Mouse (Mus musculus) retina, postnatal 7 days (tissue): ENCODE results near the gene Esyt2.
A peak's percentile ranks its signal among the peaks of the same experiment; 100 is the strongest.
"Not testable (repeated sequence)": the region's sequence is repeated elsewhere in the genome, so short reads cannot be mapped to it uniquely, and the experiment has no call there.

Experiments
- DNase-seq: peaks from one replicate; pipeline ENCODE4 v3.0.0-alpha.2; 2012; ENCODE audit warnings: low read depth, low spot score

Gene Esyt2

DNA sequence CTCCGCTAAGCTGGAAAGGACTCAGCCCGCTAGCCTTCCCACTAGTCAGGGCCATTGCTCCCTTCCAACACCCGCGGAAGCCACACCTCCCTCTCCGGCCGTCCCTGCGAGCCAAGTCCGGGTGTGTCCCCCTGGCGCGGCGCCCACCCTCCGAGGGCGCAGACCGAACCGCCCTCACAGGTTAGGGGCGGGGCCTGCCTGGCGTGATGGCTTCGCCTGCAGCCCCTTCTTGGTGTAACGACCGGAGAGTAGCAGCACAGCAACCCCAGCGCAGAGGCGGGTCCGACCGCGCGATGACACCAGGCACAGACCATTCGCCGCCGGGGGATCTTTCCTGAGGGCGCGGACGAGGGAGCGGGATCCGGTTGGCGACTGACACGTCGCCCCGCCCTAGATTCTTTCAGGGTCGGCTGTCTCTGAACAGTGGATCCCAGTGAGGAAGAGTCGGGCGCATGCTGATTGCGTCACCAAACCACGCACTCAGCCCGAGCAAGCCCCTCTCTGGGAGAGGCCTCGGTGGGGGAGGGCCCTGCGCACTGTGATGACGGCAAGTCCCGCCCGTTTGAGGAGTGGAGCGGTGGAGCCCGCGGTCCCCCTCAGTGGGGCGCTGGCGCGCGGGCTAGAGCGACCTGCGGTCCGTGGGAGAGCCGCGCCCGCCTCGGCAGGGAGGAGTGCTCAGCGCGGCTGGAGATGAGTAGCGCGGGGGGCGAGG, at the start of gene Esyt2:
TSS of gene Esyt2 (plus strand) at position 544 of the 712 bp plus-strand sequence.
- peak; percentile 97 for DNase-seq

DNA sequence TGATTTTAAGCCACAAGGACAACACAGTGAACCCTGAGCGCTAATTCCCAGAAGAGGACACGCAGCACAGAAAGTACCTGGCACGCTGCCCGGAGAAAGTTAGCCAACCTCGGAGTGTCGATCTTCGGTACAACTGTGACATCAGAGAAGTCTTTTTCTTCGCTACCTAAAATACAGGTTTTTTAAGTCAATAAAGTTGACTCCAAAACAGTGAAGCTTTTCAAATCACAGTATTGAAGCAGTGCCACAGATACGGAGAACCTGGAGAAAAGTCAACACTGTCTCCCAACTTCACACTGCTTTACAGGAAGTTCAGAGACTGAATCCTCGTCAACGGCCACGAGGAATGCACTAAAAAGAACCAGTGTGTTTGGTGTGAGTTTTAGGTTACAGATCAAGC, 49.4 kb upstream of the Esyt2 start:
- DNase-seq, result no peak

DNA sequence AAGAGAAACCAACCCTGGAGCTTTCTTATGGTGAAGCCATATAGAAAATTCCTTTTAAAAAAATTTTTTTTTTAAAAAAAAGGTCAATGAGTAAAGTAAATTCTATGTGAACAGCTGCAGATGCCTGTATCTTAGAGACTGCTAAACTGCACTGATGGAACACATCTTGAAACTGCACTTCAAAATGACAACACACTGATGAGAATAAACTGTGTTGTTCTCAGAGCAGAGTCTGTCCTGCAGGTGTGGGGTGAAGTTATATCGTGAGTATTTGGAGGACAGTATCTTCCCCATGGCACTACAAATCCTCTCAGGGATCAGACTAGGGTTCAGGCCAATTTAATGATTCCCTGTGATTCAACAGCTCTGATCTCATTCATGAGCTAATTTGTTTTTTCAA, 48.9 kb upstream of the Esyt2 start:
- DNase-seq, result no peak

DNA sequence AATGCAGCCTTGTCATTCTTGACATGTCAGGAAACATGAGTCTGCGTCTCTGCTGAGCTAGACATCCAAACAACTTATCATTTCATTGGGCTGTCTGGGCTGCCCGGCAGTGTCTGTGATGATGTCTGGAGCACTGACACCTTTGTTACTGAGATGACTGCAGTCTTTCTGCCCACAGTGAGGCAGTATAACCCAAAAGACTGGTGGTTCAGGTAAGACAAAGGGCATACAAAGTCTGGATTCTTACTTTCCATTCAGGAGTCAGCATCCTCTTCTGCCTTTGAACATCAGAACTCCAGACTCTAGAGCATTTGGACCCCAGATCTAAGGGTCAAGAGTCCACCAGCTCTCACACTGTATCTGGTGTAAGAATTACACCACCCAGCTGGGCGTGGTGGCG, 45.6 kb upstream of the Esyt2 start:
- DNase-seq, result no peak

DNA sequence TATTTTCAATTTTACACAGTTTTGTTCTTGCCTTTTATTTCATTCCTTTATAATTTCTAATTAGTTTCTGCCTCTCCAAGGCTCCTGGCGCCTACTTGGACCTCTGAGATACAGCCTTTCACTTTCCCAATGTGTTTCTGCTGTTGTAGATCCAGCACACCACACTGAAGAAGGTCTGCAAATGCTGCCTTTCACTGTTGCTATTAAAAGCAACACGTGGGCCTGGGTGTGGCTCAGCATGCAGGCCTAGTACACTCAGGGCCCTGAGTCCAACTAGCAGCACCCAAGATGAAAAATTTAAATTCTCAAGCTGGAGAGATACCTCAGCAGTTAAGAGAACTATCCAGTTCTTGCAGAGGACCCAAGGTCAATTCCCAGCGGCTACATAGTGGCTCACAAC, 44.3 kb upstream of the Esyt2 start:
- DNase-seq, result no peak

DNA sequence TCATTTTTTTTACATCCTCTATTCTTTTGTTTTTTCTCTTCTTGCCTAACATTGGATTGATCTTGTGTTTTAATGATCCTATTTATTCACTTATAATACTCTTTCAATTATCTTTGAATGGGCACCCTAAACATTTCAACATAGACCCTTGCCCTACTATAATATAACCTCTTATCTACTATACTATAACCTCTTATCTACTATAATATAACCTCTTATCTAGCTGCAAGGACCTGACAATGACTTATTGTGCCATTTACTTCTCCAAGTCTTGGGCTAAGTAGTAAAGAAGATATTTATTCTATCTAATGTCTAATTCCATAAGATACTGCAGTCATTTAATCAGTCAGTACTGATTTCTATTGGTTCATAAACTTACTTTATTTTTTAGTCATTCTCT, 42.6 kb upstream of the Esyt2 start:
- DNase-seq, result no peak

DNA sequence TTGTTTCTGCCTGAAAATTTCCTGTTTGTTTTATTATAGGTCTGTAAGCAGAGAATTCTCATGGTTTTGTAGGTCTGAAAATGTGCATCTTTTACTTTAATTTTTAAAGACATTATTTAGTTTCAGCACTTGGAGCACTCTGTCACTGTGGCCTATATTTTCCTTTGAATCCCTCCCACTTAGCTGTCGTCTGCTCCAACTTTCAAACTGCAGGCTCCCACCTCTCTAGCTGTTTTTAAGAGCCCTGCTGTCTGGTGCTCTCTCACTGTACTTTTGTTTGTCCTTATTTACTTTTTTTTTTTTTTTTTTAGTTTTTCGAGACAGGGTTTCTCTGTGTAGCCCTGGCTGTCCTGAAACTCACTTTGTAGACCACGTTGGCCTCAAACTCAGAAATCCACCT, 42.2 kb upstream of the Esyt2 start:
- DNase-seq, result no peak

GRCm38 (mm10) chr12:116244601-116245000, 36.4 kb upstream of the Esyt2 start:
- no peak for DNase-seq

- no peak for DNase-seq
These were observed 26.3 kb upstream of the Esyt2 start for GRCm38 (mm10) chr12:116254652-116255051.

DNA sequence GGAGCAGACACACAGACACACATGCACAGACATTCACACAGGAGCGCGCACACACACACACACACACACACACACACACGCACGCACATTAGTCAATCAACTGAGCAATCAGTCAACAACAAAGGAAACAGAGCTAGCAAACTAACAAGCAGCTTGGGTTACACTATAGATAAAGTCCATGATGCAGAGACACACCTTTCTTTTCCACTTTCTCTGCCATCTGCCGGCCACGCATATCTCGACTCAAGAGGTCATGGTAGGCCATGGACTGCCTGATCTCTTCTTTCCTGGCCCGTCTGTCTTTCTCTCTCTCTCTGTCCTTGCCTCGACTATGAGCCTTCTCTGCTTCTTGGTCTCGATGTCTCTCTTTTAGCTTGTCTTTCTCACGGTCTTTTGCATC, 25.4 kb upstream of the Esyt2 start:
- no peak for DNase-seq

GRCm38 (mm10) chr12:116258321-116258720, 22.7 kb upstream of the Esyt2 start:
- DNase-seq, result no peak

DNA sequence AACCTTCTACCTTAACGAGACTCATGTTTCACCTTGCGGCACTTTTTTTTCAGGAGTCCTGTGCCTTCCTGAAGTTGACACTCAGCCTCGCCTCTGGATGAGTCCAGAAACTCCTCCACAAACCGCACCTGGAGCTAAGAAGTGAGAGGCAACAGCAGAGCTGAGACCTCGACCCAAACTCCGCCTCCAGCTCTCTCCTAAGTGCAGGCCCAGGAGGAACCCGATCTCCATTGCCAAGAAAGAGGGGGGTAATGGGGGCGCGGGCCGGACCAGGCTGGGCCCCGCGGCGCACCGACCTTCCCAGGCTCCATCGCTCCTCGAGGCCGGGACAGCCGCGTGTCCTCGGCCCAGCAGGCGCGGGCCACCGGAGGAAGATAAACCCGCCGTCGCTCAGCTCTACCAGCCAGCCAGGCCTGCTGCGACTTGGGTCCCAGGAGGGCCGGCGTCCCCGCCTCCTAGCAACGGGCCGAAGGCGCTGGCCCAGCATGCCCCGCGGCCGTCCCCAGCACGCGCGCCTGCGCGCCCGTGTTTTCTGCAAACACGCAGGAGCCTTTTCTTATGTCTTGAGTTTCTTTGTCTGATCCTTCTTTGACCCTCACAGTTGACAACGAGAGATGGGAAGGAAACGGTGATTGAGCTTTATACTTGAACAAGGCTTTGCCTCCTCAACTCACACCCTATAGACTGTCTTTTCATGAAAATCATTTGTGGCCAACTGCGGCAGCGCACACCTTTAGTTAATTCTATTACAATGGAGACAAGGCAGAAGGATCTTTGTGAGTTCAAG, 18.2 kb upstream of the Esyt2 start, which contains the start of gene Wdr60:
TSS of gene Wdr60 (minus strand) at position 468 of the 787 bp plus-strand sequence.
- peak; percentile 76 for DNase-seq

GRCm38 (mm10) chr12:116264756-116265155, 16.2 kb upstream of the Esyt2 start:
- DNase-seq, result no peak

DNA sequence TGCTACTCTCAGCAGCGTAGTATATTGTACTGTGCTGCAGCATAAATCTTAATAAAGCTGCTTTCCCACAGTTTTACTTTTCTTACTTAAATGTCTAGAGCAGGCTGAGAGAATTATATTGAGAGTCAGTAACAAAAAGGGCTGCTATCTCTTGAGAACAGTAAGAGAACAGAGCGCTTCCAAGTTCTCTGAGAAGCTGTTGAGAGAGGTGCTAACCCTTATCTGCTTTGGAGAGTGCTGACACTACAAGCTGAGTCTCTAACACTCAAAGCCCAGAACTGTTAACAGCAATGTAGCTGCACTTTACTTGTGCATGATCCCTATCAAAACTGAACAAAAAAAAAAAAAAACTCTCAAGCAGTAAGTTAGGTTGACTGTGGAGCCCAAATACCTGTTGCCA, 15.7 kb upstream of the Esyt2 start:
- DNase-seq, result no peak

DNA sequence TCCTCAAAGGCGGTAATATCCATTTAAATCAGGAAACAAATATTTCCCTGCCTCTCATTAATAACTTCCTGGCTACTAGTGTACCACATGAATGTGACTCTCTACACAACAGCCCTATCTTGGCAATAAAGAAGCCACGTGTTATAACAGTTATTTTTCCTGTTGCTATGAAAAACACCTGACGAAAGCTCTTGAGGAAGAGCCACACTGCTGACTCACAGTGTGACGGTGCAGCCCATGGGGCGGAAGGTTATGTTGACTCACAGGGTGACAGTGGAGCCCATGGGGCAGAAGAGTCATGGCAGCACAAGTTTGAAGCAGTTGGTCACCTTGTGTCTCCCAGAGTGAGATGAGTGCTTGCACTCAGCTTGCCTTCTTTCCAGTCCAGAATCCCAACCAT, 11.5 kb upstream of the Esyt2 start:
- no peak for DNase-seq

DNA sequence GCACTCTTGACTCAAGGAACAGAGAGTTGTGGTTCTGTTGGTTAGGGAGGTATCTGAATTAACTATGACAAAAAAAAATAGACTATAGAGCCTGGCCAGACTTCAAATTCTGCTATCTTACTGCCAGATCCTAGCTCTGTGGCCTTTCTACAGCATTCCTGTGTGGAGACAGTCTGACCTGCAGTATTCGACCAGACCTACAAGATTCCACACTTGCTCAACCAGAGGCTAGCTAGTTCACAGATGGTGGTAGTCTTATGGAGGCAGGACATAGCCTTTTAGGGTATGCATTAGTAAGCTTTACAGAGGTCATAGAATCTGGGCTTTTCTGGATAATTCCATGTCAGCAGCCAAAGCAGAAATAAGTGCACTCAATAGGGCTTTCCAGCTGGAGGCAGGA, 10.5 kb upstream of the Esyt2 start:
- no peak for DNase-seq

GRCm38 (mm10) chr12:116271071-116271470, 9.9 kb upstream of the Esyt2 start:
- no peak for DNase-seq

- DNase-seq, result no peak
These were observed 7.3 kb upstream of the Esyt2 start for GRCm38 (mm10) chr12:116273733-116274132.

- not testable (repeated sequence) for DNase-seq
These were observed 5.9 kb upstream of the Esyt2 start, which contains the start of gene Gm11027 for GRCm38 (mm10) chr12:116275086-116275485. TSS of gene Gm11027 (plus strand) at chr12:116275386.

GRCm38 (mm10) chr12:116275631-116276030, 5.4 kb upstream of the Esyt2 start:
- DNase-seq, result no peak

GRCm38 (mm10) chr12:116276961-116277360, 4.0 kb upstream of the Esyt2 start:
- no peak for DNase-seq

GRCm38 (mm10) chr12:116278541-116278940, 2.5 kb upstream of the Esyt2 start:
- DNase-seq, result no peak

GRCm38 (mm10) chr12:116279181-116279580, 1.8 kb upstream of the Esyt2 start:
- DNase-seq, result no peak
